Mouse (Mus musculus) megakaryocyte, embryonic 14.5 days (primary cell): ENCODE data around the gene Btnl10.

Experiments used
- FLI1 ChIP-seq: IDR thresholded peaks from 2 replicates; pipeline ENCODE4 v1.6.1; 2012; ENCODE audit warnings: low read length, inconsistent platforms, mixed read lengths
- GATA1 ChIP-seq: IDR thresholded peaks from 3 replicates; pipeline ENCODE4 v1.6.1; 2012; ENCODE audit warnings: mixed read lengths, low read length, inconsistent platforms, borderline replicate concordance

- no peak for TF ChIP-seq FLI1
- no peak for TF ChIP-seq GATA1
These were observed 20.2 kb upstream of the Btnl10 start for GRCm38 (mm10) chr11:58897485-58897884.
